Mouse (Mus musculus): ENCODE results near the gene Ecpas. TPM values are rescaled to one million over a fixed set of nuclear protein-coding genes. Genes with fewer than 3 reads are reported as not detected.

Ecpas gene
- polyA plus RNA-seq, 1 experiment from 2014 or later = 32.0 TPM

GRCm38 (mm10) chr4:58934308-58934707 lies 21.8 kb upstream of the Ecpas start:
- Histone ChIP-seq H3K4me1 (replicated peaks) (0 out of 2 replicates have a peak, but pooled peaks cover 6% of the 10 kb centered on the region), H3K27me3 (no peaks in the 10 kb centered on the region), H3K9ac (no peak overlapping the region), H3K4me3 (no peak overlapping the region), H3K27ac (replicated peaks) (no peak overlapping the region), H3K36me3 (no peaks in the 10 kb centered on the region), H3K4me2 (no peak overlapping the region), H3K9me3 (no peaks in the 10 kb centered on the region)
- 88% methylated on average over 4 of the region's 4 CpGs for WGBS
- no peak for ATAC-seq (ENCODE audit: low FRiP score, low read depth)

GRCm38 (mm10) chr4:58932541-58932940 lies 20.0 kb upstream of the Ecpas start:
- WGBS = 89% methylated on average over 6 of the region's 6 CpGs
- ATAC-seq (ENCODE audit: low FRiP score, low read depth) = no peak
- H3K36me3 ChIP-seq = no peaks in the 10 kb centered on the region

GRCm38 (mm10) chr4:58927661-58928060 lies 15.1 kb upstream of the Ecpas start:
- 63% methylated on average over 3 of the region's 3 CpGs for WGBS
- H3K27me3 ChIP-seq = no peaks in the 10 kb centered on the region
- no peak for ATAC-seq (ENCODE audit: low FRiP score, low read depth)
- no peaks in the 10 kb centered on the region for H3K4me1 ChIP-seq (replicated peaks)
- no peaks in the 10 kb centered on the region for H3K36me3 ChIP-seq
- H3K4me2 ChIP-seq = no peak overlapping the region
- no peak overlapping the region for H3K27ac ChIP-seq (replicated peaks)
- H3K4me3 ChIP-seq = no peak overlapping the region
- H3K9ac ChIP-seq = no peak overlapping the region
- H3K9me3 ChIP-seq = peaks cover 7% of the 10 kb centered on the region; the same call in 1 of the 2 replicates

More at GRCm38 (mm10) chr4:58932541-58932940, 20.0 kb upstream of the Ecpas start:
- Histone ChIP-seq H3K9ac (no peak overlapping the region), H3K27ac (replicated peaks) (no peak overlapping the region), H3K9me3 (no peaks in the 10 kb centered on the region), H3K4me2 (no peak overlapping the region), H3K27me3 (no peaks in the 10 kb centered on the region), H3K4me3 (no peak overlapping the region), H3K4me1 (replicated peaks) (0 out of 2 replicates have a peak, but pooled peaks cover 6% of the 10 kb centered on the region)

GRCm38 (mm10) chr4:58926120-58926519 lies 13.6 kb upstream of the Ecpas start:
- Histone ChIP-seq H3K27me3 (no peaks in the 10 kb centered on the region), H3K4me3 (no peak overlapping the region), H3K36me3 (no peaks in the 10 kb centered on the region), H3K9ac (no peak overlapping the region), H3K4me2 (no peak overlapping the region), H3K27ac (replicated peaks) (no peak overlapping the region), H3K9me3 (peaks cover 7% of the 10 kb centered on the region; the same call in 1 of the 2 replicates), H3K4me1 (replicated peaks) (no peaks in the 10 kb centered on the region)
- ATAC-seq (ENCODE audit: low FRiP score, low read depth) = no peak
- WGBS = 27% methylated on average over 2 of the region's 2 CpGs

- 65% methylated on average over 5 of the region's 5 CpGs for WGBS
- H3K4me3 ChIP-seq = no peak overlapping the region
- no peak for ATAC-seq (ENCODE audit: low FRiP score, low read depth)
- H3K4me1 ChIP-seq (replicated peaks) = no peaks in the 10 kb centered on the region
- peaks cover 7% of the 10 kb centered on the region; the same call in 1 of the 2 replicates for H3K9me3 ChIP-seq
- H3K4me2 ChIP-seq = no peak overlapping the region
- H3K36me3 ChIP-seq = no peaks in the 10 kb centered on the region
- H3K27me3 ChIP-seq = no peaks in the 10 kb centered on the region
- no peak overlapping the region for H3K27ac ChIP-seq (replicated peaks)
- no peak overlapping the region for H3K9ac ChIP-seq
These were observed 13.1 kb upstream of the Ecpas start for GRCm38 (mm10) chr4:58925664-58926063.

GRCm38 (mm10) chr4:58923933-58924332 lies 11.4 kb upstream of the Ecpas start:
- Histone ChIP-seq H3K27ac (replicated peaks) (no peak overlapping the region), H3K36me3 (no peaks in the 10 kb centered on the region), H3K4me3 (no peak overlapping the region), H3K4me2 (no peak overlapping the region), H3K4me1 (replicated peaks) (no peaks in the 10 kb centered on the region), H3K9ac (no peak overlapping the region), H3K27me3 (no peaks in the 10 kb centered on the region), H3K9me3 (peaks cover 7% of the 10 kb centered on the region; the same call in 1 of the 2 replicates)
- 87% methylated on average over 2 of the region's 2 CpGs for WGBS
- ATAC-seq (ENCODE audit: low FRiP score, low read depth) = no peak

- Histone ChIP-seq H3K4me2 (no peak overlapping the region), H3K4me3 (no peak overlapping the region), H3K36me3 (no peaks in the 10 kb centered on the region), H3K27me3 (no peaks in the 10 kb centered on the region), H3K4me1 (replicated peaks) (peaks cover 15% of the 10 kb centered on the region), H3K27ac (replicated peaks) (no peak overlapping the region), H3K9ac (no peak overlapping the region), H3K9me3 (no peaks in the 10 kb centered on the region)
- WGBS = 81% methylated on average over 8 of the region's 8 CpGs
- ATAC-seq (ENCODE audit: low FRiP score, low read depth) = no peak
These were observed 2.7 kb upstream of the Ecpas start for GRCm38 (mm10) chr4:58915081-58915826.

- ATAC-seq (ENCODE audit: low FRiP score, low read depth) = no peak
- H3K36me3 ChIP-seq = no peaks in the 10 kb centered on the region
- no peaks in the 10 kb centered on the region for H3K9me3 ChIP-seq
- H3K4me2 ChIP-seq = peak overlapping the region; percentile 84
- WGBS = 56% methylated on average over 3 of the region's 3 CpGs
- peaks cover 20% of the 10 kb centered on the region for H3K4me1 ChIP-seq (replicated peaks)
- H3K27ac ChIP-seq (replicated peaks) = no peak overlapping the region
- H3K9ac ChIP-seq = 0 out of 2 replicates have a peak overlapping the region, but pooled peaks have one; percentile 98
- H3K27me3 ChIP-seq = no peaks in the 10 kb centered on the region
- H3K4me3 ChIP-seq = peak overlapping the region; percentile 94
These were observed 932 bp upstream of the Ecpas start for GRCm38 (mm10) chr4:58913336-58914026.

- Histone ChIP-seq H3K27me3 (no peaks in the 10 kb centered on the region), H3K4me1 (replicated peaks) (peaks cover 20% of the 10 kb centered on the region), H3K9ac (peak overlapping the region; percentile 98), H3K27ac (replicated peaks) (peak overlapping the region; percentile 97), H3K4me2 (peak overlapping the region; percentile 84), H3K4me3 (peak overlapping the region; percentile 94), H3K36me3 (no peaks in the 10 kb centered on the region), H3K9me3 (no peaks in the 10 kb centered on the region)
- peak; percentile 85 for ATAC-seq (ENCODE audit: low FRiP score, low read depth)
- WGBS = under 1% methylated on average over 89 of the region's 126 CpGs
These were observed 519 bp downstream of the Ecpas start for GRCm38 (mm10) chr4:58911831-58912628.

GRCm38 (mm10) chr4:58911069-58911830 lies 1.3 kb downstream of the Ecpas start:
- H3K27ac ChIP-seq (replicated peaks) = peak overlapping the region; percentile 97
- peak; percentile 68 for ATAC-seq (ENCODE audit: low FRiP score, low read depth)
- WGBS = under 1% methylated on average over 50 of the region's 56 CpGs

More at GRCm38 (mm10) chr4:58911069-58911830, 1.3 kb downstream of the Ecpas start:
- no peaks in the 10 kb centered on the region for H3K27me3 ChIP-seq
- H3K4me3 ChIP-seq = peak overlapping the region; percentile 94
- H3K36me3 ChIP-seq = no peaks in the 10 kb centered on the region
- peak overlapping the region; percentile 84 for H3K4me2 ChIP-seq
- H3K4me1 ChIP-seq (replicated peaks) = peaks cover 20% of the 10 kb centered on the region
- H3K9ac ChIP-seq = peak overlapping the region; percentile 98
- H3K9me3 ChIP-seq = no peaks in the 10 kb centered on the region
